Mouse (Mus musculus): ENCODE measurements around the gene Gtpbp1. TPM values are rescaled to one million over a fixed set of nuclear protein-coding genes. Genes with fewer than 3 reads are reported as not detected.

Gene Gtpbp1
- polyA plus RNA-seq (2015; fragmentation: Nextera tagmentation; extraction: Ambion mirVana), result 8.6 and 10.5 TPM in 2 replicates

GRCm38 (mm10) chr15:79690426-79691022 is at the start of gene Gtpbp1:
Gene Gtpbp1, plus strand, starts transcription at chr15:79690845.

GRCm38 (mm10) chr15:79658531-79659375 is 31.9 kb upstream of the Gtpbp1 start, which contains the start of the genes Fam227a and Cby1:
Gene Fam227a, minus strand, starts transcription at chr15:79658956.
Gene Cby1, plus strand, starts transcription at chr15:79659199.

GRCm38 (mm10) chr15:79670249-79670971 is 20.2 kb upstream of the Gtpbp1 start, which contains the start of gene Tomm22:
Gene Tomm22, plus strand, starts transcription at chr15:79670861.

GRCm38 (mm10) chr15:79687646-79688267 is 2.9 kb upstream of the Gtpbp1 start, which contains the start of gene Josd1:
Gene Josd1, minus strand, starts transcription at chr15:79687919.

GRCm38 (mm10) chr15:79741921-79742705 is 51.5 kb downstream of the Gtpbp1 start, which contains the start of gene Sun2:
Gene Sun2, minus strand, starts transcription at chr15:79742536.

Other genes with a start within 250 kb of the Gtpbp1 start
- 63.4 and 64.3 TPM in 2 replicates for gene Csnk1e, start 235.3 kb upstream of the Gtpbp1 start, polyA plus RNA-seq (2015; fragmentation: Nextera tagmentation; extraction: Ambion mirVana)
- not detected in 2 replicates for gene Kcnj4, start 185.6 kb upstream of the Gtpbp1 start, polyA plus RNA-seq (2015; fragmentation: Nextera tagmentation; extraction: Ambion mirVana)
- gene Kdelr3, start 174.4 kb upstream of the Gtpbp1 start, polyA plus RNA-seq (2015; fragmentation: Nextera tagmentation; extraction: Ambion mirVana), result 53.3 and 84.0 TPM in 2 replicates
- 15.3 and 15.8 TPM in 2 replicates for gene Ddx17, start 144.1 kb upstream of the Gtpbp1 start, polyA plus RNA-seq (2015; fragmentation: Nextera tagmentation; extraction: Ambion mirVana)
- gene Dmc1, start 85.7 kb upstream of the Gtpbp1 start, polyA plus RNA-seq (2015; fragmentation: Nextera tagmentation; extraction: Ambion mirVana), result 0.76 and 0.85 TPM in 2 replicates
- 0.19 and 0.40 TPM in 2 replicates for gene Fam227a, start 31.9 kb upstream of the Gtpbp1 start, polyA plus RNA-seq (2015; fragmentation: Nextera tagmentation; extraction: Ambion mirVana)
- gene Cby1, start 31.6 kb upstream of the Gtpbp1 start, polyA plus RNA-seq (2015; fragmentation: Nextera tagmentation; extraction: Ambion mirVana), result 26.4 and 30.0 TPM in 2 replicates
- 186 and 205 TPM in 2 replicates for gene Tomm22, start 20.0 kb upstream of the Gtpbp1 start, polyA plus RNA-seq (2015; fragmentation: Nextera tagmentation; extraction: Ambion mirVana)
- gene Josd1, start 2.9 kb upstream of the Gtpbp1 start, polyA plus RNA-seq (2015; fragmentation: Nextera tagmentation; extraction: Ambion mirVana), result 11.3 TPM in 2 replicates
- gene Sun2, start 51.7 kb downstream of the Gtpbp1 start, polyA plus RNA-seq (2015; fragmentation: Nextera tagmentation; extraction: Ambion mirVana), result 4.6 and 5.8 TPM in 2 replicates
- gene Dnal4, start 87.0 kb downstream of the Gtpbp1 start, polyA plus RNA-seq (2015; fragmentation: Nextera tagmentation; extraction: Ambion mirVana), result 27.7 and 28.2 TPM in 2 replicates
- 1.4 and 1.8 TPM in 2 replicates for gene Nptxr, start 113.9 kb downstream of the Gtpbp1 start, polyA plus RNA-seq (2015; fragmentation: Nextera tagmentation; extraction: Ambion mirVana)
- 0.11 TPM in 1 of 2 replicates, not detected in the other for gene Npcd, start 143.4 kb downstream of the Gtpbp1 start, polyA plus RNA-seq (2015; fragmentation: Nextera tagmentation; extraction: Ambion mirVana)
- 22.0 and 22.9 TPM in 2 replicates for gene Cbx6, start 143.8 kb downstream of the Gtpbp1 start, polyA plus RNA-seq (2015; fragmentation: Nextera tagmentation; extraction: Ambion mirVana)
- 7.5 and 8.2 TPM in 2 replicates for gene Apobec3, start 200.8 kb downstream of the Gtpbp1 start, polyA plus RNA-seq (2015; fragmentation: Nextera tagmentation; extraction: Ambion mirVana)